Mouse (Mus musculus) hindbrain, embryonic 15.5 days (tissue): ENCODE data around the gene Camta1. TPM values are rescaled to one million over a fixed set of nuclear protein-coding genes. Genes with fewer than 3 reads are reported as not detected.

Experiments used
- ATAC-seq: fragments of 200-750 bp; cut with Nextera tagmentation; 2 replicates; pipeline ENCODE4 v1.8.0; 2017; ENCODE audit warnings: low read depth, moderate number of reproducible peaks, moderate TSS enrichment; ENCODE audit not compliant: low FRiP score
- H3K27ac ChIP-seq: fragments of 300-500 bp; sonication (generic); replicated peaks from 2 replicates; pipeline ENCODE4 v1.5.1; 2015; ENCODE audit warnings: mild to moderate bottlenecking, inconsistent platforms
- H3K27me3 ChIP-seq: fragments of 300-500 bp; sonication (generic); 2 replicates; pipeline ENCODE4 v1.6.1; 2015; ENCODE audit warnings: control low read depth, inconsistent platforms
- H3K36me3 ChIP-seq: fragments of 300-500 bp; sonication (generic); 2 replicates; pipeline ENCODE4 v1.6.1; 2015; ENCODE audit warnings: control low read depth, inconsistent platforms
- H3K4me1 ChIP-seq: fragments of 300-500 bp; sonication (generic); replicated peaks from 2 replicates; pipeline ENCODE4 v1.6.1; 2015; ENCODE audit warnings: control low read depth, inconsistent platforms
- H3K4me2 ChIP-seq: fragments of 300-500 bp; sonication (generic); 2 replicates; pipeline ENCODE4 v1.6.1; 2015; ENCODE audit warnings: moderate library complexity, mild to moderate bottlenecking, inconsistent platforms
- H3K4me3 ChIP-seq: fragments of 300-500 bp; sonication (generic); 2 replicates; pipeline ENCODE4 v1.5.1; 2015; ENCODE audit warnings: mild to moderate bottlenecking, inconsistent platforms
- H3K9ac ChIP-seq: fragments of 300-500 bp; sonication (generic); 2 replicates; pipeline ENCODE4 v1.6.1; 2015; ENCODE audit warnings: inconsistent platforms
- H3K9me3 ChIP-seq: fragments of 300-500 bp; sonication (generic); 2 replicates; pipeline ENCODE4 v1.6.1; 2016; ENCODE audit warnings: control low read depth, inconsistent platforms
- WGBS: fragments of 180-500 bp; shearing (Covaris S2); methylation state at CpG from one replicate; pipeline ENCODE4 v1.1.7; 2015; 5-methylcytosine and 5-hydroxymethylcytosine counted together
- polyA plus RNA-seq: library from polyadenylated mRNA; unstranded; fragments of >200 nt; fragmentation: Nextera tagmentation; extraction: Ambion mirVana; gene quantifications from 2 replicates; pipeline ENCODE4 v1.2.1, GENCODE M21; 2015

Camta1 gene
- polyA plus RNA-seq, 1 experiment from 2014 or later: 150 TPM

- no peak for ATAC-seq
- Histone ChIP-seq H3K4me3 (no peak overlapping the region), H3K27me3 (no peaks in the 10 kb centered on the region), H3K9me3 (no peaks in the 10 kb centered on the region), H3K27ac (peak overlapping the region; percentile 56), H3K9ac (no peak overlapping the region), H3K4me1 (peaks cover 29% of the 10 kb centered on the region), H3K36me3 (no peaks in the 10 kb centered on the region), H3K4me2 (no peak overlapping the region)
- WGBS: 36% methylated on average over 14 of the region's 14 CpGs
These were observed 450.0 kb downstream of the Camta1 start for GRCm38 (mm10) chr4:151411641-151412061.

GRCm38 (mm10) chr4:151411016-151411415, 450.7 kb downstream of the Camta1 start:
- no peak overlapping the region for H3K4me2 ChIP-seq
- H3K27ac ChIP-seq: no peak overlapping the region; the same call in 1 of the 2 replicates
- ATAC-seq: no peak
- no peaks in the 10 kb centered on the region for H3K27me3 ChIP-seq
- no peaks in the 10 kb centered on the region for H3K9me3 ChIP-seq
- H3K9ac ChIP-seq: no peak overlapping the region
- H3K4me3 ChIP-seq: no peak overlapping the region
- H3K4me1 ChIP-seq: peaks cover 29% of the 10 kb centered on the region
- no peaks in the 10 kb centered on the region for H3K36me3 ChIP-seq
- 47% methylated on average over 3 of the region's 3 CpGs for WGBS

- Histone ChIP-seq H3K4me1 (peaks cover 29% of the 10 kb centered on the region), H3K27ac (no peak overlapping the region), H3K4me3 (no peak overlapping the region), H3K27me3 (no peaks in the 10 kb centered on the region), H3K36me3 (no peaks in the 10 kb centered on the region), H3K4me2 (no peak overlapping the region), H3K9ac (no peak overlapping the region), H3K9me3 (no peaks in the 10 kb centered on the region)
- ATAC-seq: no peak
- WGBS: 82% methylated on average over 6 of the region's 6 CpGs
These were observed 452.4 kb downstream of the Camta1 start for GRCm38 (mm10) chr4:151409291-151409690.

GRCm38 (mm10) chr4:151408811-151409210, 452.9 kb downstream of the Camta1 start:
- ATAC-seq: no peak
- Histone ChIP-seq H3K27me3 (no peaks in the 10 kb centered on the region), H3K27ac (no peak overlapping the region), H3K4me1 (peaks cover 29% of the 10 kb centered on the region), H3K9ac (no peak overlapping the region), H3K4me2 (no peak overlapping the region), H3K36me3 (no peaks in the 10 kb centered on the region), H3K9me3 (no peaks in the 10 kb centered on the region), H3K4me3 (no peak overlapping the region)
- 40% methylated on average over 8 of the region's 8 CpGs for WGBS

DNA sequence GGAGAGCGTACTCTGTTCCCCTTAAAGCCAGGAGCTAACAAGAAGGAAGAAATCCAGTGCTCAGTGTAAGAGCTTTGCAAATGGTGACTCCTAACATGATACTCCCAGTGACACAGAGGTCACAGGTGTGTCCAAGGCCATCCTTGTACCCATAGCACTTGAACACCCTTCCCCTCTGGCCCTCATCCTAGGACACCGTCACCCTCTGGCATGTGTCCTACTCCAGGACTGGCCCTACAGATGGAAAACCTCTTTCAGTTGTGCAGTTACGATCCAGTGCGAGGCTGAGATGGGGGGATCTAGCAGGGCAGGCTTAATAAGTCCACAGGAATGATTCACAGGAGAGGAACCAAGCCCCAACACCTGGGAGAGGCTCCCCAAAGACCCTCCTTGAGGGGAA, 453.4 kb downstream of the Camta1 start:
- Histone ChIP-seq H3K27ac (no peak overlapping the region), H3K9me3 (no peaks in the 10 kb centered on the region), H3K4me2 (no peak overlapping the region), H3K27me3 (no peaks in the 10 kb centered on the region), H3K4me1 (peaks cover 29% of the 10 kb centered on the region), H3K36me3 (no peaks in the 10 kb centered on the region), H3K4me3 (no peak overlapping the region), H3K9ac (no peak overlapping the region)
- no peak for ATAC-seq
- 93% methylated on average over 4 of the region's 4 CpGs for WGBS

DNA sequence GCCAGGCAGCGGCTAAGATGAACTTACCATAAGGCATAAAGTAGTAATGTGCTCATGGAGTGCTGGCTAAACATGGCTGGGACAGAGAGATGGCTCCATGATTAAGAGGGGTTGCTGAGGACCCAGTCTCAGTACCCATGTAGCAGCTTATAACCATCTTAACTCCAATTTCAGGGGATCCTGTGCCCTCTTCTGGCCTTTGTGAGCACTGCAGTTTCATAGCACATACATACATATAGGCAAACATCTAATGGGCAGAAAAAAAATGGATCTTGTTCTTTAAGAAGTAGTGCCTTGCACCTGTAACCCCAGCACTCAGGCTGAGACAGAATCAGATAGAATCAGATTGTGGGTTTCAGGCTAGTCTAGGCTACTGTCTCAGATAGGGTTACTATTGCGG, 454.5 kb downstream of the Camta1 start:
- no peak overlapping the region for H3K4me2 ChIP-seq
- no peaks in the 10 kb centered on the region for H3K27me3 ChIP-seq
- no peaks in the 10 kb centered on the region for H3K36me3 ChIP-seq
- no peak overlapping the region for H3K27ac ChIP-seq
- 97% methylated on average over 2 of the region's 2 CpGs for WGBS
- H3K9me3 ChIP-seq: no peaks in the 10 kb centered on the region
- H3K9ac ChIP-seq: no peak overlapping the region
- H3K4me1 ChIP-seq: peaks cover 19% of the 10 kb centered on the region
- H3K4me3 ChIP-seq: no peak overlapping the region
- no peak for ATAC-seq

- no peak for ATAC-seq
- no peaks in the 10 kb centered on the region for H3K9me3 ChIP-seq
- WGBS: 63% methylated on average over 17 of the region's 17 CpGs
- no peak overlapping the region for H3K4me2 ChIP-seq
- H3K27ac ChIP-seq: no peak overlapping the region
- H3K4me1 ChIP-seq: peaks cover 10% of the 10 kb centered on the region
- H3K36me3 ChIP-seq: no peaks in the 10 kb centered on the region
- H3K4me3 ChIP-seq: no peak overlapping the region
- H3K27me3 ChIP-seq: no peaks in the 10 kb centered on the region
- no peak overlapping the region for H3K9ac ChIP-seq
These were observed 457.0 kb downstream of the Camta1 start for GRCm38 (mm10) chr4:151404581-151405256.

GRCm38 (mm10) chr4:151401685-151402397, 459.8 kb downstream of the Camta1 start:
- H3K4me3 ChIP-seq: no peak overlapping the region
- H3K36me3 ChIP-seq: no peaks in the 10 kb centered on the region
- H3K27me3 ChIP-seq: no peaks in the 10 kb centered on the region
- H3K4me2 ChIP-seq: no peak overlapping the region
- ATAC-seq: no peak; the same call in 1 of the 2 replicates
- peaks cover 10% of the 10 kb centered on the region for H3K4me1 ChIP-seq
- H3K27ac ChIP-seq: 0 out of 2 replicates have a peak overlapping the region, but pooled peaks have one; percentile 30
- 84% methylated on average over 22 of the region's 22 CpGs for WGBS
- H3K9ac ChIP-seq: no peak overlapping the region
- H3K9me3 ChIP-seq: no peaks in the 10 kb centered on the region

GRCm38 (mm10) chr4:151396536-151396935, 465.1 kb downstream of the Camta1 start:
- H3K27me3 ChIP-seq: no peaks in the 10 kb centered on the region
- 0 out of 2 replicates have a peak overlapping the region, but pooled peaks have one; percentile 16 for H3K27ac ChIP-seq
- peaks cover 20% of the 10 kb centered on the region for H3K4me1 ChIP-seq
- no peaks in the 10 kb centered on the region for H3K36me3 ChIP-seq
- no peak overlapping the region for H3K4me2 ChIP-seq
- 53% methylated on average over 7 of the region's 7 CpGs for WGBS
- peak; percentile 85 for ATAC-seq
- no peak overlapping the region for H3K4me3 ChIP-seq
- no peaks in the 10 kb centered on the region for H3K9me3 ChIP-seq
- H3K9ac ChIP-seq: no peak overlapping the region

- no peaks in the 10 kb centered on the region for H3K36me3 ChIP-seq
- no peak overlapping the region for H3K9ac ChIP-seq
- peaks cover 55% of the 10 kb centered on the region for H3K4me1 ChIP-seq
- 36% methylated on average over 11 of the region's 11 CpGs for WGBS
- H3K4me3 ChIP-seq: no peak overlapping the region
- no peak overlapping the region for H3K4me2 ChIP-seq
- no peak; the same call in 1 of the 2 replicates for ATAC-seq
- H3K27me3 ChIP-seq: no peaks in the 10 kb centered on the region
- H3K9me3 ChIP-seq: no peaks in the 10 kb centered on the region
- peak overlapping the region; percentile 56 for H3K27ac ChIP-seq
These were observed 472.3 kb downstream of the Camta1 start for GRCm38 (mm10) chr4:151389345-151389744.

- peak; percentile 21; the same call in 1 of the 2 replicates for ATAC-seq
- Histone ChIP-seq H3K9me3 (no peaks in the 10 kb centered on the region), H3K9ac (peak overlapping the region; percentile 26; the same call in 1 of the 2 replicates), H3K4me1 (peaks cover 49% of the 10 kb centered on the region), H3K27ac (peak overlapping the region; percentile 64), H3K36me3 (no peaks in the 10 kb centered on the region), H3K27me3 (no peaks in the 10 kb centered on the region), H3K4me2 (peak overlapping the region; percentile 54), H3K4me3 (peak overlapping the region; percentile 25)
- 2% methylated on average over 24 of the region's 24 CpGs for WGBS
These were observed 474.8 kb downstream of the Camta1 start for GRCm38 (mm10) chr4:151386701-151387451.
